Mouse (Mus musculus): ENCODE measurements at regions not wholly inside any gene's neighbourhood (a gene's known extent, or its start where the extent isn't known, plus 50 kb on each side); places are given as distances from the start of the nearest gene placed in this dataset.
"Not testable (repeated sequence)": the region's sequence is repeated elsewhere in the genome, so short reads cannot be mapped to it uniquely, and the experiment has no call there.

DNA sequence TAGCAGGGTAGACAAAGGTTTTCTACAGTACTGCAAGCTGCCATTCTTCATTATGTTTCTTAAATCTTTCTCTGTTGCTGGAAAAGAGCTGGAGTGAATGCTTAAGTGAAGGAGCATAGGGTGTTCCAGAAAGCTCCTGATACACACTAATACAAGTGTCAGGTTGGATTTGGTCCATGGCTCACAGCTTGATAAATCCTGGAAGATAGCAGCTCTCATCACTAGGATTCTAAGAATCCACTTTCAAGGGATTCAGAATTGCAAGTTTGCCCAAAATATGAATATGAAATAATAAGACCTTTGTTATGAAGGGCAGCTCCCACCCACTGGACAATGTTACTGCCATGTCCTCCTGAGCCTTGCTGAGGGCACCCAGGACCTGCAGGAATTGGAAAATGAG is 305.9 kb downstream of the Hdgfl1 start:
- ATAC-seq (replicated peaks; ENCODE audit: low read depth, poor library complexity, severe bottlenecking) = no peak

DNA sequence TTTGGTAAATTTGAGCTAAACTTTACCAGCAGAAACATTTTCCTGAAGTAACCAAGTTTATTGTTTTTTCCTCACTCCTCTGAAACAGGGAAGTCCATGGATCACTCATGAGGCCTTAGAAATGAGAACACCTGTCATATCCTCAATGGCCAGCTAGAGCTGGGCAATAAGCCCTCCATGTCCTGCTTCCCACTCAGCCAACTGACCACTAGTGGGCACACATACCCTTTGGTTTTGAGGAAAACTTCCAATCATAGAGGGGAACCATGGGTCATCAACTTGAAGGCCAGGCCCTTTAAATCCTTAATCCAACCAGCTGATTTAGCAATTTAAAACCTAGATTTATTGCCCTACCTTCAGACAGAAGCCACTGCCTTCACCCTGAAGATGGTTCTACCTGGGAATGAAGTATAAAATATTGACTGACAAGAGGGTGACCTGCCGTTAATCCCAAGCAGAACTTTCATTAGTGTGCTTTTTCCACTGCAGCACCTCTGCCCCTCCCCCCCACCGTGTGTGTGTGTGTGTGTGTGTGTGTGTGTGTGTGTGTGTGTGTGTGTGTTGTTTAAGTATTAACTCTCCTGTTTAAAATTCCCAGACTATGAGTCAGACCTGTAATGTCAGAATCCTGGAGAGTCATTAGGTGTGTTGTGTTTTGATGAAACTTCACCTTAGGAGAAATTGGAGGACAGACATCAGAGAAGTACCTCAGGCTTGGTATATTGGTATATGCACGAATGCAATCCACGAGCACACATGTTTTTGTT is 312.3 kb downstream of the Hdgfl1 start:
- no peak for ATAC-seq (replicated peaks; ENCODE audit: low read depth, poor library complexity, severe bottlenecking)

- ATAC-seq (replicated peaks; ENCODE audit: low read depth, poor library complexity, severe bottlenecking) = no peak
Measured at GRCm38 (mm10) chr13:26426639-26427038, 343.3 kb downstream of the Hdgfl1 start.

DNA sequence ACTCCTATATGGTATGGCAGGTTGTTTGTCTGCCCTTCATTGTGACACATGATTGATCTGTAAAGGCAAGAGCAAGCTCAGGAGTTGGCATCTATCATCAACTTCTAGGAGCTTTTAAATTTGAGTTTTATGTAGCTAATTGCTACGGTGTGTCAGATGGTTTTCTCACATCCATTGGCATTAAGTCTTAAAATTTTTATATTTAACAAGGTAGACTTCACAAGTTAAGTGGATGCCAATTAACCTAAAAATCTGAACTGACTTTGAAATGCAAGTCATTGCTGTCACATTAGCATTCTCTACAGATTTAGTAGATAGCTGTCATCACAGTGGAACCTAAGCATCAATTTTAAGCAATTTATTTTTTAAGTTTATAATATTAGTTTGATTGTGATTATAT is 345.5 kb downstream of the Hdgfl1 start:
- no peak for ATAC-seq (replicated peaks; ENCODE audit: low read depth, poor library complexity, severe bottlenecking)

GRCm38 (mm10) chr13:26405757-26406156 is 364.2 kb downstream of the Hdgfl1 start:
- no peak for ATAC-seq (replicated peaks; ENCODE audit: low read depth, poor library complexity, severe bottlenecking)

DNA sequence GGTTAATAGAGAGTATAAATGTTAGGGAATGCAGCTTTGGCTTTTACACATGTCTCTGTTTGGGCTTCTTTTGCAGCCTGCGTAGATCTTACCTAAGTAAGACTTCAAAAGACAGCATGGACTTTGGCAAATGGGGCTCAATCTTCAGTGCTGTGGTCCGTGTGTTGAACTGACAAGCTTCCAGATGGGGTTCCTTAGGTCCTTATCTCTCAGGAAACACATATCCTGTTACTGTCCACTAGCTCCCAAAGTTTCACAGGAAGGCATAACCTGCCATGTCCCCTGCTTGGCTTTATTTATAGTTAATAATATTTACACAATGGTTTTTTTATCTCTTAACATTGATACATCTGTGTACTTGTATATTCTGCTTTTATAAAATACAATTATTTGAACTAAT is 365.3 kb downstream of the Hdgfl1 start:
- ATAC-seq (replicated peaks; ENCODE audit: low read depth, poor library complexity, severe bottlenecking) = peak; percentile 65

DNA sequence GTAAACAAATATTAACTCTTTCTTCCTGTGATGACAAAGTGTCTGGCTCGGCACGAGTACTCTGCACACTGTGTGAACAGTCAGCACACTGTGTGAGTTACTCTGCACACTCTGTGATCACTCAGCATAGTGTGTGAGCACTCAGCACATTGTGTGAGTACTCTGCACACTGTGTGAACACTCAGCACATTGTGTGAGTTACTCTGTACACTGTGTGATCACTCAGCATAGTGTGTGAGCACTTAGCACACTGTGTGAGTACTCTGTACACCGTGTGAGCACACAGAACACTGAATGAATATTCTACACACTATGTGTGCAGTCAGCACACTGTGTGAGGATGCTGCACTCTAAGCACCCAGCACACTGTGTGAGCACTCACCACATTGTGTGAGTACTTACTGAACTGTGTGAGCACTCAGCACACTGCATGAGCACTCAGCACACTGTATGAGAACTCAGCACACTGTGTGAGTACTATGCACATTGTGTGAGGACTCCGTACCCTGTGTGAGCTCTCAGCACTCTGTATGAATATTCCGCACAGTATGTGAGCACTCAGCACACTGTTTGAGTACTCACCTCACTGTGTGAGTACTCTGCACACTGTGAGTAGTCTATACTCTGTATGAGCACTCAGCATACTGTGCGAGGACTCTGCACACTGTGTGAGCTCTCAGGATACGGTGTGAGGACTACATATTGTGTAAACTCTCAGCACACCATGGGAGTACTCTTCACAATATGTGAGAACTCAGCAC is 381.9 kb downstream of the Hdgfl1 start:
- ATAC-seq (replicated peaks; ENCODE audit: low read depth, poor library complexity, severe bottlenecking) = no peak

GRCm38 (mm10) chr13:26382631-26383030 is 387.3 kb downstream of the Hdgfl1 start:
- no peak for ATAC-seq (replicated peaks; ENCODE audit: low read depth, poor library complexity, severe bottlenecking)

- ATAC-seq (replicated peaks; ENCODE audit: low read depth, poor library complexity, severe bottlenecking) = no peak
Measured at GRCm38 (mm10) chr13:26382154-26382553, 387.8 kb downstream of the Hdgfl1 start.

GRCm38 (mm10) chr13:26375546-26375945 is 394.4 kb downstream of the Hdgfl1 start:
- no peak for ATAC-seq (replicated peaks; ENCODE audit: low read depth, poor library complexity, severe bottlenecking)

DNA sequence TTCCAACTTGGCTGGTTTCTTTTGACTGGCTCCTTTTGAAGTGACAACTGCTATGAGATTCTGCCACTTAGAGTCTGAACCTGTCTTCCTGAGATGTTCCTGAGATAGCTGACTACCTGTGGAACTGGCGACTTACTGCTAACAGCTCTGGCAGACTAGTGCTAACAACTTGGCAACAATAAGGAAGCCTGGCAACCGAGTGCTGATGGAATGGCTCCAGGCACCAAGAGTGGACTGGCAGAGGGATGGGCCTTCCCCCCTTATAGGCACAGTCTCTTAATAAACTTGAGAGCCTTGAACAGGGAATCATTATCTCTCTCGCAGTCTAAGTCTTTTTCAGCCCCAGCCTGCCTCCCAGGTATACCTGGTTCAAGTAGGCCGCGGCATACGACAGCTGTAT is 404.1 kb downstream of the Hdgfl1 start:
- ATAC-seq (replicated peaks; ENCODE audit: low read depth, poor library complexity, severe bottlenecking) = not testable (repeated sequence)

- ATAC-seq (replicated peaks; ENCODE audit: low read depth, poor library complexity, severe bottlenecking) = no peak
Measured at GRCm38 (mm10) chr13:26356341-26356740, 413.6 kb downstream of the Hdgfl1 start.

GRCm38 (mm10) chr13:26354421-26354820 is 415.5 kb downstream of the Hdgfl1 start:
- ATAC-seq (replicated peaks; ENCODE audit: low read depth, poor library complexity, severe bottlenecking) = no peak

GRCm38 (mm10) chr13:26350510-26350909 is 419.5 kb downstream of the Hdgfl1 start:
- no peak for ATAC-seq (replicated peaks; ENCODE audit: low read depth, poor library complexity, severe bottlenecking)

GRCm38 (mm10) chr13:26338795-26339194 is 431.2 kb downstream of the Hdgfl1 start:
- ATAC-seq (replicated peaks; ENCODE audit: low read depth, poor library complexity, severe bottlenecking) = no peak

- no peak for ATAC-seq (replicated peaks; ENCODE audit: low read depth, poor library complexity, severe bottlenecking)
Measured at GRCm38 (mm10) chr13:26325066-26325465, 444.9 kb downstream of the Hdgfl1 start.

DNA sequence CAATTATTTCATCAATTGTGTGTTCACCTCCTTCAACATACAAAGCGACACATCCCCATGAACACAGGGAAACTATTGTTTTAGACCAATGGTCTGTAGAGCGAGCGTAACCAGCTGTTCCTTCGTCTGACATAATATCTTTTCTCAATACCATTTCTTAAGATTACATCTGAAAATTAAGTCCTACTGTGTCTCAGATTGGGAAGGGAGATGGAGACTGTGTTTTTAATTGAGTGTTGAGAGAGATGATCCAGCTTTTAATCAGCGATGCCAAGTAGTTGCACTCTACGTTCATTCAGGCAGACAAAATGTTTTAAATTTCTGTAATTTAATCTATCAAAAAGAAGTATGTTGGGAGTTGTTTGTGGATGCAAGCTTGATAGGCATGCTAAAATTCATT is 445.3 kb downstream of the Hdgfl1 start:
- ATAC-seq (replicated peaks; ENCODE audit: low read depth, poor library complexity, severe bottlenecking) = no peak

- no peak for ATAC-seq (replicated peaks; ENCODE audit: low read depth, poor library complexity, severe bottlenecking)
Measured at GRCm38 (mm10) chr13:26318557-26318956, 451.4 kb downstream of the Hdgfl1 start.

DNA sequence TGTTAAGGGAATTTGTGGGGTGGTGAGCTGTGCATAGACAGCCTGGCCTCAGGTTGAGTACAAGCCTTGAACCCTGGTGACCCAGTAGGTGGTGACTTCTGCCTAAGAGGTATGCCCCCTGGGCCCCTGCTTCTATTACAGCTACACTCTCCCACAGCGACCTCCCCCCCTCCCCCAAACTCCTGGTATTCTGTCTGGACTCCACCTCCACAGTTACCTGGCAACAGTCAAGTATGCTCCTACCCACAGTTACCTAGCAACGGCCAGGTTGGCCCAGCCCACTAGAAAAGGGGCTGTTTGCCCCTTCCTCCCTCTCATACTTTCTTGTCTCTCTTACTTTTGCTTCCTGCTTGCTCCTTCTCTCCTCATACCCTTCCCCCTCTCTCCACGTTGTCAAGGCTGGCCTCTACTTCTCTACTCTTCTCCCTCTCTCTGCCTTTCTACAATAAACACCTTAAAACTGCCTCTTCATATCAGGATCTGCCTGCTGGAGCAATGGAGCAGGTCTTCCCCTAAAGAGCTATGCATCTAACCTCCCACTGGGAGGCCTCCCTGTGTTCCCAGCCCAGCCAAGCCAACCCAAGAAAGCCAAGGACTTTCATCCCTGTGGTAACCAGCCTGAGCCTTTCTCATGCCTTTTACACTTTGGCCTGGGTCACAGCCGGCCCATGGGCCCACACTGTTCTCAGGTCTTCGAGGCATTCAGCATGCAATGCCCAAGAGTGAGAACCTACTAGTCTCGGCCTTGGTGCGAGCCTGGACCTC is 457.5 kb downstream of the Hdgfl1 start:
- ATAC-seq (replicated peaks; ENCODE audit: low read depth, poor library complexity, severe bottlenecking) = no peak

- no peak for ATAC-seq (replicated peaks; ENCODE audit: low read depth, poor library complexity, severe bottlenecking)
Measured at GRCm38 (mm10) chr13:26284073-26284444, 485.9 kb downstream of the Hdgfl1 start.
